Mouse (Mus musculus): ENCODE data around the gene Adam30.

GRCm38 (mm10) chr3:98157073-98157472, 3.4 kb upstream of the Adam30 start:
- TF ChIP-seq ZC3H11A (IDR thresholded peaks at IDR 0.05; ENCODE audit: borderline replicate concordance, low read depth, low read length) (no peak), CHD2 (IDR thresholded peaks at IDR 0.05; ENCODE audit: low read depth, low read length) (no peak), HCFC1 (IDR thresholded peaks at IDR 0.05; ENCODE audit: borderline replicate concordance, insufficient read depth, low read length) (no peak), MAFK (IDR thresholded peaks at IDR 0.05; ENCODE audit: insufficient read depth, low read depth, low read length) (no peak)

Data from ES-E14 (cell line).